Mouse (Mus musculus): ENCODE measurements around the gene Glrp1. TPM values are rescaled to one million over a fixed set of nuclear protein-coding genes. Genes with fewer than 3 reads are reported as not detected.
A peak's percentile ranks its signal among the peaks of the same experiment; 100 is the strongest.

Glrp1 gene
- polyA plus RNA-seq (2012; fragmentation: generic; extraction: Trizol) = 5.0 TPM

DNA sequence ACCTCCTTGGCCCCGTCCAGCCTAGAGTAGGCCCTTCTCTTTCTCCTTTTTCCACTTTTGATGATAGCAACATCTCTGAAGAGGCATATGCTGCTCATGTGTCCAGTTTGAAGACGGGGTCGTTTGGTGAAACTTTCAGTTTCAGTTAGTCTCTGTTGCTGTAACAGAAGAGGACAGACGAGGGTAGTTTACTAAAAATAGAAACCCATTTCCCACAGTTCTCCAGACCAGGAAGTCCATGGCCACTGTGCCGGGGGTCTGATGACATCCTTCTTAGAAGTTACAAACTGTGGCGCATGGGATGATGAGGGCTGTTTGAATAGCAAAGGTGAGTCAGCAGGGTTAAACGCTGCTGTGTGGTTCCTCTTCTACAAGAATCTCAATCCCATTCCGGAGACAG, at the start of gene Glrp1:
TSS of gene Glrp1 (minus strand) at position 278 of the 400 bp plus-strand sequence.
- no peaks in the 10 kb centered on the region for H3K79me2 ChIP-seq (ENCODE audit: control insufficient read depth, insufficient read depth)
- no peaks in the 10 kb centered on the region for H3K27me3 ChIP-seq (ENCODE audit: control insufficient read depth, insufficient read depth, insufficient read length)
- H3ac ChIP-seq (ENCODE audit: control insufficient read depth, insufficient read length) = no peak within 1 kb of the TSS
- TF ChIP-seq MYOG (IDR thresholded peaks at IDR 0.05; ENCODE audit: control insufficient read depth in 1 of 3, insufficient read depth in 1 of 3, insufficient read length in 2 of 3, low read depth in 2 of 3) (no peak), MAX (IDR thresholded peaks at IDR 0.05; ENCODE audit: low read depth) (peak; percentile 69), MYOD1 (IDR thresholded peaks at IDR 0.05; ENCODE audit: control insufficient read depth in 1 of 3, insufficient read length in 2 of 3, low read depth in 2 of 3) (no peak), POLR2A (IDR thresholded peaks at IDR 0.05; ENCODE audit: insufficient read length, low read depth) (no peak), CEBPB (IDR thresholded peaks at IDR 0.05; ENCODE audit: insufficient read depth, poor library complexity, severe bottlenecking) (peak; percentile 61; the same call in 1 of the 2 replicates), TCF12 (IDR thresholded peaks at IDR 0.05; ENCODE audit: insufficient read depth, poor library complexity, severe bottlenecking) (no peak), REST (IDR thresholded peaks at IDR 0.05; ENCODE audit: insufficient read depth, insufficient read length) (no peak), SRF (IDR thresholded peaks at IDR 0.05; ENCODE audit: control insufficient read depth, insufficient read length, low read depth) (no peak), POLR2AphosphoS2 (IDR thresholded peaks at IDR 0.05; ENCODE audit: insufficient read length, low read depth) (no peak), USF1 (IDR thresholded peaks at IDR 0.05; ENCODE audit: low read depth) (no peak)
- H3K4me2 ChIP-seq (ENCODE audit: low read depth) = peak within 1 kb of the TSS; percentile 66
- no peaks in the 10 kb centered on the region for H3K36me3 ChIP-seq (ENCODE audit: control insufficient read depth, insufficient read depth)
- peak within 1 kb of the TSS; percentile 21 for H3K4me3 ChIP-seq

DNA sequence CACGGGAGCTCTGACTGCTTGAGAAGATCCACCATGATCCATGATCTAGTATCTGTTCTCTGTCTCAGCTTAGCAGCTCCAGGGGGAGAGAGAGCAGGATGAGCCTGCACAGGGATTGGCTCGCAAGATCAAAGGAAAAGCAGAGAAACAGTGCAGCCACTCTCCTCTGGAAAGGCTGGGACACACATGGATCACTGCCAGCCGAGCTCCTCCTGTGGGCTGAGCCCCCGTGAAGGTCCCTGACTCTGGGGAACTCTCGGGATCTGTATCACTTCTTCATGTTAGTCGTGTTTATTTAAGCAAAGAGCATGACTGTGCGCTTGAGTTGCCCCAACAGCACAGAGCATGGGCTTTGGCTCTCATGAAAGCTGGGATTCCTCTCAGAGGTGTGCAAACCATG, 49.4 kb upstream of the Glrp1 start:
- H3ac ChIP-seq (ENCODE audit: control insufficient read depth, insufficient read length) = no peak overlapping the region
- H3K36me3 ChIP-seq (ENCODE audit: control insufficient read depth, insufficient read depth) = no peaks in the 10 kb centered on the region
- H3K27me3 ChIP-seq (ENCODE audit: control insufficient read depth, insufficient read depth, insufficient read length) = no peaks in the 10 kb centered on the region
- no peaks in the 10 kb centered on the region for H3K79me2 ChIP-seq (ENCODE audit: control insufficient read depth, insufficient read depth)
- no peak for TF ChIP-seq USF1 (IDR thresholded peaks at IDR 0.05; ENCODE audit: low read depth)
- no peak for TF ChIP-seq TCF3 (IDR thresholded peaks at IDR 0.05; ENCODE audit: insufficient read length, low read depth)
- TF ChIP-seq TCF12 (IDR thresholded peaks at IDR 0.05; ENCODE audit: insufficient read depth, poor library complexity, severe bottlenecking) = no peak
- TF ChIP-seq CEBPB (IDR thresholded peaks at IDR 0.05; ENCODE audit: insufficient read depth, poor library complexity, severe bottlenecking) = no peak
- TF ChIP-seq MYOD1 (IDR thresholded peaks at IDR 0.05; ENCODE audit: control insufficient read depth in 1 of 3, insufficient read length in 2 of 3, low read depth in 2 of 3) = no peak
- no peak for TF ChIP-seq E2F4 (IDR thresholded peaks at IDR 0.05; ENCODE audit: insufficient read depth)
- TF ChIP-seq POLR2AphosphoS2 (IDR thresholded peaks at IDR 0.05; ENCODE audit: insufficient read length, low read depth) = no peak
- peak overlapping the region; percentile 26 for H3K4me2 ChIP-seq (ENCODE audit: low read depth)
- no peak overlapping the region for H3K4me3 ChIP-seq

DNA sequence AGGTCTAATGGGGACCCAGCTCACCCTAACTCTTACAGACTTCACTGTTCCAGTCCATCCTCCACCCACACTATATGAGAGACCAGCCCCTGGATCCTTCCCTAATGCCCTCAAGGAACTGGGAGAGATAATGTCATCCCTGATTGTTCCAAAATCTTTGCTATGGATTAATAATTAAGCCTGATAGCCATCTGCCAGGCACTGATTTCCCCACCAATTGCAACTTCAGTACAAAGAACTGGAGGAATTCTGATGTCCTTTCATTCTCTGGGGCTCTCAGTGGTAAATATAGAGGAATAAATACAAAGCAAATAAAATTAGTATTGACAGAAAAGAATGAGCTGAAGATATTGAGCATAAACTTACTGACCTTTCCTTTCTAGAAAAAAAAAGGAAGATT, 48.9 kb upstream of the Glrp1 start:
- no peak for TF ChIP-seq MAX (IDR thresholded peaks at IDR 0.05; ENCODE audit: low read depth)
- no peak for TF ChIP-seq E2F4 (IDR thresholded peaks at IDR 0.05; ENCODE audit: insufficient read depth)
- no peak for TF ChIP-seq SRF (IDR thresholded peaks at IDR 0.05; ENCODE audit: control insufficient read depth, insufficient read length, low read depth)
- TF ChIP-seq TCF3 (IDR thresholded peaks at IDR 0.05; ENCODE audit: insufficient read length, low read depth) = no peak
- TF ChIP-seq TCF12 (IDR thresholded peaks at IDR 0.05; ENCODE audit: insufficient read depth, poor library complexity, severe bottlenecking) = no peak
- TF ChIP-seq CEBPB (IDR thresholded peaks at IDR 0.05; ENCODE audit: insufficient read depth, poor library complexity, severe bottlenecking) = no peak
- H3ac ChIP-seq (ENCODE audit: control insufficient read depth, insufficient read length) = no peak overlapping the region
- no peaks in the 10 kb centered on the region for H3K36me3 ChIP-seq (ENCODE audit: control insufficient read depth, insufficient read depth)
- H3K27me3 ChIP-seq (ENCODE audit: control insufficient read depth, insufficient read depth, insufficient read length) = no peaks in the 10 kb centered on the region
- no peaks in the 10 kb centered on the region for H3K79me2 ChIP-seq (ENCODE audit: control insufficient read depth, insufficient read depth)
- no peak overlapping the region for H3K4me3 ChIP-seq
- H3K4me2 ChIP-seq (ENCODE audit: low read depth) = peak overlapping the region; percentile 26

DNA sequence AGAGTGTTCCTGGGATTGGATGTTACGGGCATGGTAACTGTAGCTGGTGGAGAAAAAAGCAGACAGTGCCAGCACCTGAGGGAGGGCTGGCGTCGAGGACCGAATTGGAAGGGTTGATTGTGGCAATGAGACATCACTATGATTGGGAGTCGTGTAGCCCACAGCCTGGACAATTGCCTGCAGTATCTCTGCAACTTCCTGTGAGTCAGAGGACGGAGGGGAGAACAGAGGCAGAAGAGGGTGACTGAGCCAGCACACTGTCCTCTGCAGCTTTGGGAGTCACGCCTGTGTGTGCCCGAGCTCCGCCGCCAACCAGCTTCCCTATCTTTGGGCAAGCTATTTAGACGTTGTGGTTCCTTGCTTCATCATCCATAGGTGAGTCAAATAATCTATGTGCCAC, 46.5 kb upstream of the Glrp1 start:
- no peak overlapping the region for H3K4me3 ChIP-seq
- no peaks in the 10 kb centered on the region for H3K36me3 ChIP-seq (ENCODE audit: control insufficient read depth, insufficient read depth)
- TF ChIP-seq POLR2A (IDR thresholded peaks at IDR 0.05; ENCODE audit: insufficient read length, low read depth) (peak; percentile 48), MYOD1 (IDR thresholded peaks at IDR 0.05; ENCODE audit: control insufficient read depth in 1 of 3, insufficient read length in 2 of 3, low read depth in 2 of 3) (peak in 1 of 3 experiments; percentile 4), USF1 (IDR thresholded peaks at IDR 0.05; ENCODE audit: low read depth) (no peak), MYOG (IDR thresholded peaks at IDR 0.05; ENCODE audit: control insufficient read depth in 1 of 3, insufficient read depth in 1 of 3, insufficient read length in 2 of 3, low read depth in 2 of 3) (no peak)
- H3K79me2 ChIP-seq (ENCODE audit: control insufficient read depth, insufficient read depth) = no peaks in the 10 kb centered on the region
- H3ac ChIP-seq (ENCODE audit: control insufficient read depth, insufficient read length) = no peak overlapping the region
- H3K27me3 ChIP-seq (ENCODE audit: control insufficient read depth, insufficient read depth, insufficient read length) = no peaks in the 10 kb centered on the region
- peak overlapping the region; percentile 63 for H3K4me2 ChIP-seq (ENCODE audit: low read depth)

DNA sequence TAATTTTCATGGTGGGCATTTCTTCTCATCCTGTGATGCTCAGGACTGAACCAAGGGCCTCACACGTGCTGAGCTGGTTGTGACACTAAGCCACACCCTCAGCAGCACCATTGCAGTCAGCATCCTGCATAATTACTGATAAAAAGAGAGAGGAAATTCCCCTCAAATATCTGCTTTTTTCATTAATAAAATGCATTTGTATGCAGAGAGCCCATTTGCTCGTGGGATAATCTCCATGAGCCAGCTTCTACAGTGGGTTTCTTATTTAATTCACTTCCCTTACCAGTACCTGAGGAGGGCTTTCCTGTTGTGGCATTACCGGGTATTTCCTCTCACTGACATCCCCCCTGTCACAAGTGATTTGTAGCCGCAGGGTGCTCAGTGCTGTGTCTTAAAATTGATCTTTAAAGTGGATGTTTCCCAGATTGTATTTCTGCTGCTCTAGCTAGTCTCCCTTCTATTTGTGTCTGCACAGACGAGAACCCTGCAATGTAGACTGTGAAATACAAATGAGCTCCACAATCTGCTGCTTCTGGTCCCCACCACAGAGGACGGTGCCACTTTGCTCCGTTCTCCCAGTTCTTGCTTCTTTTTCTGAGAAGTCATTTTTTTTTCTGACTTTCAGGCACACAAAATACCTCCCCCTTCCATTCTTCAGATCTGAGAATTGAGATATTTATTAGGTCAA, 43.8 kb upstream of the Glrp1 start:
- H3K4me2 ChIP-seq (ENCODE audit: low read depth) = no peak overlapping the region
- H3K36me3 ChIP-seq (ENCODE audit: control insufficient read depth, insufficient read depth) = no peaks in the 10 kb centered on the region
- no peaks in the 10 kb centered on the region for H3K27me3 ChIP-seq (ENCODE audit: control insufficient read depth, insufficient read depth, insufficient read length)
- no peaks in the 10 kb centered on the region for H3K79me2 ChIP-seq (ENCODE audit: control insufficient read depth, insufficient read depth)
- TF ChIP-seq SRF (IDR thresholded peaks at IDR 0.05; ENCODE audit: control insufficient read depth, insufficient read length, low read depth) (no peak), E2F4 (IDR thresholded peaks at IDR 0.05; ENCODE audit: insufficient read depth) (no peak), MYOD1 (IDR thresholded peaks at IDR 0.05; ENCODE audit: control insufficient read depth in 1 of 3, insufficient read length in 2 of 3, low read depth in 2 of 3) (no peak), CEBPB (IDR thresholded peaks at IDR 0.05; ENCODE audit: insufficient read depth, poor library complexity, severe bottlenecking) (no peak), TCF3 (IDR thresholded peaks at IDR 0.05; ENCODE audit: insufficient read length, low read depth) (no peak), MAX (IDR thresholded peaks at IDR 0.05; ENCODE audit: low read depth) (no peak), POLR2AphosphoS2 (IDR thresholded peaks at IDR 0.05; ENCODE audit: insufficient read length, low read depth) (no peak), REST (IDR thresholded peaks at IDR 0.05; ENCODE audit: insufficient read depth, insufficient read length) (no peak), TCF12 (IDR thresholded peaks at IDR 0.05; ENCODE audit: insufficient read depth, poor library complexity, severe bottlenecking) (no peak), MYOG (IDR thresholded peaks at IDR 0.05; ENCODE audit: control insufficient read depth in 1 of 3, insufficient read depth in 1 of 3, insufficient read length in 2 of 3, low read depth in 2 of 3) (no peak), USF1 (IDR thresholded peaks at IDR 0.05; ENCODE audit: low read depth) (no peak), POLR2A (IDR thresholded peaks at IDR 0.05; ENCODE audit: insufficient read length, low read depth) (no peak)
- no peak overlapping the region for H3ac ChIP-seq (ENCODE audit: control insufficient read depth, insufficient read length)
- no peak overlapping the region for H3K4me3 ChIP-seq
